Mouse (Mus musculus): ENCODE data around the gene Actg1.

DNA sequence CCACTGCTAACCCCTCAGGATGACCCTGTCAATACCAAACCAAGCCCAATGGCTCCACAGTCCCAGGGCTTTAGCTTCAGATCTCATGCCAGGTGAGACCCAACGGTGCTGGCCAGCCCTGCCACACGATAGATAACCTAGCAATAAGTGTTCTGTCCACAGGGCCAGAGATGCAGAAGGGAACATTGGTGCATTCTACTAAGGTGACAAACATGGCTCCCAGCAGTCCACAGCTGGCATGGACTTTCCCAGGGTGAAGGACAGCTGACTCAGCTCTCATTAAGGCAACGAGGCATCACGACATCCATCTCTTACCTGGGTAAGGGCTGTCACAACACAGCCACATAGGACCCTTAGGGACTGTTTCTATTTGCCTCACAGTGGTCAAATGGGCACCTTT lies 32.8 kb upstream of the Actg1 start:
- no peak for TF ChIP-seq CTCF (IDR thresholded peaks at IDR 0.05; ENCODE audit: low read depth)
- no peak for TF ChIP-seq EP300 (IDR thresholded peaks at IDR 0.05; ENCODE audit: low read depth)
